Mouse (Mus musculus): Measurements from ENCODE around the gene Fxr2.

The Fxr2 gene

DNA sequence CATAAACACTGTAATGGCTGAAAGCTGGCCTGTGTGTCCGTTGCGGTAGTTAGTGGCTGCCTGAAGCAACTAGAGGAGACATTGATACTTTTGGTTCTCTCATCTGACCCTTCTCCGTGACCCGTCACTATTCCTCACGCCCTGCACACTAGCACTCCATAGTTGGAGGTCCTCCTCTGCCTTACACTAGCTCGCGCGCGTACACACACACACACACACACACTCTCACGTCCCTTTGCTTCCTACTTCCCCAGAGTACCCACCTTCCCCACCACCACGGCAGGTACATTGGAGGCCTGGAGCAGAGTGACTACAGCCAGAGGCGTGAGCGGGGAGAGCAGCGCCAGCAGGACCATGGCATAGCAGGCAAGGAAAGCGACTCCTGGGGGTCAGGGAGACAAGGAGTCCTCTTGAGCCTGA is 24.7 kb downstream of the Fxr2 start:
- DNase-seq (ENCODE audit: low read depth, low spot score) = no peak

DNA sequence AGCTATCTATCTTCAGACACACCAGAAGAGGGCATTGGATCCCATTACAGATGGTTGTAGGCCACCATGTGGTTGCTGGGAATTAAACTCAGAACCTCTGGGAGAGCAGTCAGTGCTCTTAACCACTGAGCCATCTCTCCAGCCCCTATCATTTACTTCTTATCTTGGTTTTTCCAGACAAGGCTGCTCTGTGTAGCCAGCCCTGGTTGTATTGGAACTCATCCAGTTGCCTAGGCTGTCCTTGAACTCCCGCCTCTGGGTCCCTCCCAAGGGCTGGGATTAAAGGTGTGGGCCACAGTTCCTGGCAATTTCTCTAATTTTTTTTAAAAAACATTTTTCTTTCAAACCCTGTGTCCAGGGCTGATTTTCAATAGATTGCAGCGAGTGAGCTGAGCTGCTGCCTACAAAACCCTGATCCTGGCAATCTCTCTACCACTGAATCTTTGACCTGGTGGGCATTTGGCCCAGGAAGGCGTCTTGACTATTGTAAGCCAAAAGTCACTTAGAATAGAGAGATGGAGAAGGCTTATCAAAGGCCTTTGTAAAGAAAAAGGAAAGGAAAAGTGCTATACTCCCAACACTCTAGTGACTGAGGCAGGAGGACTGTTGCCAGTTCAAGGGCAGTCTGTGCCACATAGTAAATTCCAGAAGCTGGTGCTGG is 28.6 kb downstream of the Fxr2 start:
- no peak for DNase-seq (ENCODE audit: low read depth, low spot score)

DNA sequence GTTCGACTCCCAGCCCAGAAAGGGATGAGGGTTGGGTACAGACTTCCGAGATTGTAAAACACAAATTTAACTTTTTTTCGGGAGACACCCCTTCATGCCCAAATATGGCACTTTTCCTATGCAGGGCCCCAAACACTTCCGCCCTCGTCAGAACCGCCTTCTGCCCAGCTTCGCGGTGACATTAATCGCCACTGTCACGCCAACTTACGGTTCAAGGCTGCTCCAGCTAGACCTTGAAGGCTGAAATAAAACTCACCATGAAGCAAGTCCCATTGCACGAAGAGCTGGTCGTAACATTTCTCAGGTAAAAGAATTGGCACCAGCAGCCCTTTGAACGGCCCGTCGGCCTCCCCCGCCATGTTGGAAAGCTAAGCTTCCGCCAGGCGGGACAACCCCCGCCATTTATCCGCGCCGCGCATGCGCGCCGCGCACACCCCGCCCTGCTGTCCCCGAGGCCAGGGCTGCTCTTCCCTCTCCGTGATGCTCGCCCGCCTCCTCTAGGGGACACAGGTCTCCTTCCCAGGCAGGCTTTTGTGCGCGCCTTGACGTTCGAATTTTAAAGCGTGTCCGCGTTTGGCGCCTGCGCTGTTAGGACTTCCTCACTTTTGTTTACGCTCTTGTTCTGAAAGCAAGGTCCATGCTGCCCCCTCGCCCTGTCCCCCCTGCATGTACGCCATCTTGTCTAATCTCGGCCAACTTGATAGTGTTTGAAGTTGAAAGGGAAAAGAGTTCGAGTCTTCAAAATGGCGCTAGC is 29.6 kb downstream of the Fxr2 start, which contains the start of gene Mpdu1:
TSS of gene Mpdu1 (minus strand) at position 430 of the 754 bp plus-strand sequence.
- peak; percentile 97 for DNase-seq (ENCODE audit: low read depth, low spot score)

DNA sequence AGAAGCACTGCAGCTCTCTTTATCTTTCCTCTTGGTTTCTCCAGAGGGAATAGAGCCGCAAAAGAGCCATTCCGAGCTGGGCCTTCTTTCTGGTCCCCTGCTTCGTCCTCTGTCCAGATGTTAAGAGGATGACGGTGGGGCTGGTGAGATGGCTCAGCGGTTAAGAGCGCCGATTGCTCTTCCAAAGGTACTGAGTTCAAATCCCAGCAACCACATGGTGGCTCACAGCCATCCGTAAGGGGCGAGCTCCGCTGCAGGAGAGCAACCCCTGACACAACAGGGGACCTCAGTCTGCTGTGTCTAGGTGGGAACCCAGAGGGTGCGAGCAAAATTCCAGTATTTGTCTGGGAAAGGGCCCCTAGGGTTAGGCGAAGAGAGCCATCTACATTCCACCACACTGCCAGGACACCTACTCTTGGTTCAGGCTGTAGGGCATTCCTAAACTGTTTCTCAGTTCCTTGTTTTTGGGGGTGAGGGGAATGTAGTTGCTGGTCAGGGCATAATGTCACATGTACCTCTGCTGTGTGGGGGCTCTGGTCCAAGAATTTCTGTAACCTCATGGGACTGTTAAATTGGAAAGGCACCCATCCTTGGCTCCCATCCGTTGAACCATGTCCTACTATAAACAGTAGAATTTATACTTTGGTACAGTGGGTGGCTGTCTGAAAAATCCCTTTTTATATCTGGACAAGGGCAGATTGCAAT is 30.3 kb downstream of the Fxr2 start:
- no peak for DNase-seq (ENCODE audit: low read depth, low spot score)

DNA sequence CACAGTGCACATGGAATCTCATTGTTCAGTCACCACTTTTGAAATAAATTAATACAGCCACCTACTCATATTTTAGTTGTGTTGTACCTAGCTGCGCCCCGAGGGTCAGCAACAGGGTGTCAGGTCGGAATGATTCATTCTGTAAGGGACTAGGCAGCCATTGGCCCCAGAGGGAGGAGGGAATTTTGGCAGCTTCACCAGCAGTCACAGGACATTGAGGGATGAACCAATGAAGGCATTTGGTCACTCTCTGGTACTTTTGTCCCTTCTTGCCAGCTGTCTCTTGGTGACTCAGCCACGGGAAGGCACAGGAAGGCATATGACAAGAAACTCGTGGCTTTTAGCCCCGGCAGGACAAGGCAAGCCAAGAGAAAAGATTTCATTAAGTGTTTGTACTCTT is 31.0 kb downstream of the Fxr2 start:
- DNase-seq (ENCODE audit: low read depth, low spot score) = no peak

DNA sequence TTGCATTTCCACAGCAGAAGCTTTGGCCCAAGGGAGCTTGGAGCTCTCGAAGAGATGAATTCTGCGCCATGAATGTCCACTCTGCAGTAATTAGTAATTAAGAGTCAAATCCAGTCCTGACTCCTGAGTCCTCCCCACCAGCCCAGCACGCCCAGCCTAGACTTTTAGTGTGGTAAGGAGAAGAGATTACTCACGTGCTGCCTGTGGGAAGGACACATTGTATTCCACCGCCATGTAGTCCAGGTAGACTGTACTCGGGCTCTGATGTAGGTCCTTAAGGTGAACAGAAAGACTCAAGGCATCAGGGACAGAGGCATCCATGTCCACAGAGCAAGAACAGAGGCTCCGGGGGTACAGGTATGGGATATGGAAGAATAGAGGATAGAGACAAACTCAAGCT is 32.1 kb downstream of the Fxr2 start:
- no peak for DNase-seq (ENCODE audit: low read depth, low spot score)

DNA sequence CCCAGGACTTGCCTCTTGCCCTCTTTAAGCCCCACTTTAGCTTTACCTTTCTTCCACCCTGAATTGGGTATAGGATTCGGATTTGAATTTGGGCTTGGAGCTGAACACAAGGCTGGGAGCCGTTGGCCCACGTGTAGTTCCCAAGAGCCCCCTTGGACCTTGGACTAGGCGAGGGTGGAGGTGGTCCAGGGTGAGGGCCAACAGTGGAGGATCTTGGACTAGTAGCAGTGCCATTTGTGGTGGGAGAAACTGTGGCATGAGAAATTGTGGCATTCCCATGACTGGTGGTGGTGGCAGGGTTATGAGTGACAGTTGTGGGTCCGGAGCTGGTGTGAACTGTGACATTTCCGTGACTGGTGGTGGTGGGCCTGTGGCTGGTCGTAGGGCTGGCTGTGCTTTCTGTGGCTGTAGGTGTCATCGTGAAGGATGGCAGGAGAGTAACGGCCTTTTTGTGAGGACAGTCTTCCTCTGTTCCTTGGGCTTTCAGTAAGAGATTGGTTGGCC is 32.7 kb downstream of the Fxr2 start:
- no peak for DNase-seq (ENCODE audit: low read depth, low spot score)

DNA sequence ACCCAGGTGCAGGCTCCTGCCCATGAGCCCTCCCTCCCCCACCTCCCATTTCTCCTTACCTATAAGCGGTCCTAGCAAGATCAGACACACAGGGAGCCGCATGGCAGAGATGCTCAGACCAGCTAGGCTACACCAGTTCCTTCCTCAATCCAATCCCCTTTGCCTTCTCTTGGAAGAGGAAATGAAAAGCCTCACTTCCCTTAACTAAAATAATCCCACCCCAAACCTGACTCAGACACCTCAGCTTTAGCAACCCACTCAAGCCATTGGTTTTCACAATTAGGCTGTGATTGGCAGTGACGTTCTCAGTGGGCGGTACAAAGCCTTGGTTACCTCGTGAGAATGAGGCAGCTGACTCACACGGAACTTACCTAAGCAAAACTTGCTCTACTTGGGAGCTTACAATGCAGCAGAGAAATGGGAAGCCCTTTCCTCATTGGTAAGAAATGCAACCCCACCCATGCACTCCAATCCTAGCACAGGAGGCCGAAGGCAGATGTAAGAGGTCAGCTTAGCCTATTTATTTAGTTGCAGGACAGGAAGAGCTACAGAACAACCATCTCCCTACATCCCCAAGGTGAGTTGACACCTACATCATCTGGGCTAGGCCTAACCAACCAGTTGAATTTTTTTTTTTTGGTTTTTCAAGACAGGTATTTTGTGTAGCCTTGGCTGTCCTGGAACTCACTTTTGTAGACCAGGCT is 33.3 kb downstream of the Fxr2 start, which contains the start of gene Cd68:
TSS of gene Cd68 (minus strand) at position 193 of the 704 bp plus-strand sequence.
- peak; percentile 90 for DNase-seq (ENCODE audit: low read depth, low spot score)

DNA sequence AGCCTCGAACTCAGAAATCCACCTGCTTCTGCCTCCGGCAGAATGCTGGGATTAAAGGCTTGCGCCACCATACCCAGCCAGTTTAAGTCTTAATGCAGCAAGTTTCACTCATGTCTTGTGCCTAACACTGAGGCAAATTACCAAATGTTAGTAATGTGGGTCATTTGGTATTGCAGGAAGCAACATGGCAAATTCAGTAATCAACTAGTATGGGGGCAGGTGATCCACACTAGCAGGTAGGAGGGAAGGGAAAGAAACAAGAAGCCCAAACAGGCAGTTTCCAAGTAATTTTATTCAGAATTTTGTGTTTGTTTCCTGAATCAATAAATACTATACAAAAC is 33.8 kb downstream of the Fxr2 start:
- DNase-seq (ENCODE audit: low read depth, low spot score) = no peak

DNA sequence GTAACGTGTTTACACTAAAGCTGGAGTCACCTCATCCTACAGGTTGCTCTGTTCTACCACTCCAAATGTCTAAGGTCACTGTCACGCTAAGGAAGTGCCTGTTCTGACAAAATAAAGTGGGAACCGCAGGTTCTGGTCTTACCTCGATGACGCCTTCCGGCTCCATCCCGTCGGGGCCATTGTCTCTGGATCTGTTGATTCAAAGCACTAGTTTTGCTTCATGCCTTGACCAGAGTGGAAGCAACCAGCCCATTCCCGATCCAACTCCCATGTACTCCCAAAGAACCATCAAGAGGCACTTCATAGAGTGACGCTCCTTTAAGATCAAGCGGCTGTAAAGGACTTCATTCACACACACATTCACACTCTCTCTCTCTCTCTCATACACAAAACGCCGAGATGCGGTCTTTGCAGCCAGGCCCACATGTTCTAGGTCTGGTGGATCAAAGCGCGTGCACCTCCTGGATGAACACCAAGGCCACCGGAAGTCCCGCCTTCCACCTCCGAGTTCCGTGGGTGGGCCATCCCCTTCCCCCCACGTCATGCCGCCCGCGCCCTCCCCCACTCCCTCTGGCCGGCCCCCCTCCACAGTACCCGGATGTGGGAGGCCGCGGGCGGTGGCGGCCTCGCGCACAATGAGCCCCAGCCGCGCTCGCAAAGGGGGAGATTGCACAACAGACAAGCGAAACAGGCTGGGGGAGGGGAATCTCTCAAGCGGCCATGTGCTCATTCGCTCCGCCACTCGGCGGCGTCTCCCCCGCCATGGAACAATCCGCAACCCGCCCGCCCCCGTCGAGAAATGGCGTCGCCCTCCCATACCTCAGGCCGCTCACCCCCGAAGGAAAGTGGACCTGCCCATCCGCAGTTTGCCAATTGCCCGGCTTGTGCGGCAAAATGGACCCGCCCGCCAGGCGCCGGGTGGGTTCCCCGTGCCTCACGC is 38.3 kb downstream of the Fxr2 start:
- peak; percentile 86 for DNase-seq (ENCODE audit: low read depth, low spot score)

DNA sequence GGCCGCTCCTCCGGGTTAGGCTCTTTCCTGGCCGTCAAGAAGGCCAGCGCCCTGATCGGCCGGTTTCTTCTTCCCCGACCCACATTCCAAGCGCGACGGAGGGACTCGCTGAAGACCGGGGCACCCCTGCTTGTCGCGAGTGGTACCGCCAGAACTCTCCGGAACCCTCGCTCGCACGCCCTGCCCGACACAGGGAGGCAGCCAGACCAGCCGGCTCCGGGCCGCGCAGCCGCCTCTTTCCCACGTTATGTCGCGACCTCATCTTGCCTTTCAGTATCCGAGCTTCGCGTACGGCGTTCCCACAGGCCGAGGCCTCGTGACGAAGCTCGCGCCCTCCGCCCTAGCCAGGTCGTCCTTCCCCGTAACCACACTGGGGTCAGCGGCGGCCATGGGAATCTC is 38.9 kb downstream of the Fxr2 start:
- DNase-seq (ENCODE audit: low read depth, low spot score) = no peak

DNA sequence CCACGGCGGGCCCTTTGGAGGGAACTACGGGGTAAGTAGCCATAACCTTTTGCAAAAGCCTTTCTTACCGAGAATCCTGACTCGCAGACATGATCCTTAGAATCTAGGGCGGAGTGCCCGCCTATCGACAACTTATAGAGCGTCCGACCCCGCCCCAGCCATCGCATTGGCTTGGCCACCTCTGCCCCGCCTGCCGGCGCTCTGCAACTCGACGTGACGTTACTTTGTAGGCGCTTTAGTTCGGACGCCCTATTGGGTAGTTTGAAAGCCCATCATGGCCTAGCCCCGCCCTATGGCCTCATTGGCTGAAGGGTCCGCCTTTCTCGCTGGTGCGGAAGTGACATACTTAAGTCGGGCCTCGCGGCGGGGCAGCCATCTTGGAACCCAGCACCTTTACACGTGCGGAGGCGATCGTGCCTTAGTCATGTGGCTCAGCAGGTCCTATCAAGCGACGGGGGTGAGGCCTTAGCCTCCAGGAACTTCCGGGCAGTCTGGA is 39.5 kb downstream of the Fxr2 start, which contains the start of gene Eif4a1:
TSS of gene Eif4a1 (minus strand) at position 213 of the 496 bp plus-strand sequence.
- DNase-seq (ENCODE audit: low read depth, low spot score) = peak; percentile 100

DNA sequence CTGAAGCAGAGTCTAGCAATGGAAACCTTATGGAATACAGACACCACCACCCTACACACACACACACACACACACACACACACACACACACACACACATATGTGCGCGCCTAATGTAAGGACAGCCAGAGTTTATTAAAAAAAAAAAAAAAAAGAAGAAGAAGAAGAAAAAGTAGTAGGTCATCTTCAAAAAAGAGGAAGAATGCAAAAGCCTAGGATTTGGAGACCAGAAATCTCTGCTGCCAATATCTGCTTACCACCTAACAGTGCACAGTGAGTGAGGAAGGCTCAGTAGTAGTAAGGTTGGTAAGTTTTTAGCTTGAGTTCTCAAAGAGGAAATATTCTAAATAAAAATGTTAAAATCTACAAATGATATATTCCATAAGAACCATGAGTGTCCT is 46.4 kb downstream of the Fxr2 start:
- no peak for DNase-seq (ENCODE audit: low read depth, low spot score)

DNA sequence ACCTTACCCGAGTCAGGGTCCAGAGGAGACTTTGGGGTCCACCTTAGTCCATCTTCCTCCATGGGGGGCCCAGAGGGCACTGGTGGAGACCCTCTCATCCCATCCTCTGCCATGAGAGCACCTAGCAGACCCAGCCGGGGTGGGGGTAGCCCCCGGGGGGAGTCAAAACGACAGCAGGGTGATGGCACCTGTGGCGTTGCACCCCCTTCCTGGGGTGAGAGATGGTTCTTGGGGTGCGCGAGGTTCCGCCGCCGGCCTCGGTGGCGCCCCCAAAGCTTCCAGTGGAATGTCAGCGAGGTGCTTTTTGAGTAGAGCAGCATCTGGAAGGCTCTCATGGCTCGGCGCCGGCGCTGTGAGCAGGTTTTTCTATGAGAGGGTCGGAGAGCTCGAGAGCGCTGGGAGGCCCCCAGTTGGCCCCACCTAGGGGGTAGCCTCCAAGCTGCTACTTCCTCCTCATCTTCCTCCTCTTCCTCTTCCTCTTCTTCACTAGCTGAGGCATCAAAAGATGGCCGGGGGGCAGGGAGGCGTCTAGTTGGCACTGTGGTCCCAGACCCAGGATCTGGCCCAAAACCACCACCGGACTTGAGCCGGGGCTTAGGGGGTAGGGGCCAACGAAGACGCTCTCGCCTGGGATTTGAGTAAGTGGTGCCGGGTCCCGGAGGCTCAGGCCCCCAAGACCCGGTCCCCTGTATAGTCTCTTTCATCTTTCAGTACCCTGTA is 47.5 kb downstream of the Fxr2 start:
- no peak for DNase-seq (ENCODE audit: low read depth, low spot score)

DNA sequence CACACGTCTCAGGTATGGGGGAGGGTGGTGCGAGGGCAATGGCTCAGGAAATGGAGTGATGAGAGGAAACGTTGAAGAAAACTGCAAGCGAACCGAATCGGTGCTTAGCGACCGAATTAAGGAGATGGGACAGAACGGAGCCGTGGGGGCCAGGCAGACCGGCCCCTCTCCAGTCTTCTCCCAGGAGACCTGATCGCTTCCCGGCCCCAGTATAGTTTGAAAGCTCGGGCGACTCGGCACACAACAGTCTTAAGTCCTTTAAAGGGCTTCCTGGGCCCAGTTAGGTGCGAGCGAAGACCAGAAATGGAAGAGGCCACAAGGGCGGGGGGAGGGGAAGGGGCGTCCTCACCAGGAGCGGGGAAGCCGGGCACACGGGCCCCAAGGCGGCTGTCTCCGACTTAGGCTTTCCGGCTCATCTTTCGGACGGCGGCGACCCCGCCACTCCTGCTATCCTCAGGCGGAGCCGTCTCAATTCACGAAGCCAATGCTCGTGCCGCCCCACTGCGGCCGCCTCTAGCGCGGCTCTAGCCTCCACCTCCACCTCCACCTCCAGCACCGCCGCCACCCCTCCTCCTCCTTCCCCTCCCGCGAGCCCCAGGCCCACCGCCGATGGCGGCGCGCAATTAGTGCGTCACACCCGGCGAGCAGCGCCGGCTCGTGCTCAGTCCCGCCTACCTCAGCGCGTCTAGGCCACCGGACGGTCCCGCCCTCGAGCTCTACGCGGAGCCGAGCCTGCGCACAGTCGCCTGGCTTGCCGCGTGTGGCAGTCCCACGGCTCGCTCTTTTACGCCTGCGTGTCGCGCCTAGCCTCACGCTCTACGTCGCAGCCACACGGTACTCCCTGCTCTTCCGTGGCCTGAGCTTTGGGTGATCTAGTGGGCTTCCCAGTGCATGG is 48.8 kb downstream of the Fxr2 start, which contains the start of gene Senp3:
TSS of gene Senp3 (minus strand) at position 771 of the 895 bp plus-strand sequence.
- peak; percentile 99 for DNase-seq (ENCODE audit: low read depth, low spot score)

DNA sequence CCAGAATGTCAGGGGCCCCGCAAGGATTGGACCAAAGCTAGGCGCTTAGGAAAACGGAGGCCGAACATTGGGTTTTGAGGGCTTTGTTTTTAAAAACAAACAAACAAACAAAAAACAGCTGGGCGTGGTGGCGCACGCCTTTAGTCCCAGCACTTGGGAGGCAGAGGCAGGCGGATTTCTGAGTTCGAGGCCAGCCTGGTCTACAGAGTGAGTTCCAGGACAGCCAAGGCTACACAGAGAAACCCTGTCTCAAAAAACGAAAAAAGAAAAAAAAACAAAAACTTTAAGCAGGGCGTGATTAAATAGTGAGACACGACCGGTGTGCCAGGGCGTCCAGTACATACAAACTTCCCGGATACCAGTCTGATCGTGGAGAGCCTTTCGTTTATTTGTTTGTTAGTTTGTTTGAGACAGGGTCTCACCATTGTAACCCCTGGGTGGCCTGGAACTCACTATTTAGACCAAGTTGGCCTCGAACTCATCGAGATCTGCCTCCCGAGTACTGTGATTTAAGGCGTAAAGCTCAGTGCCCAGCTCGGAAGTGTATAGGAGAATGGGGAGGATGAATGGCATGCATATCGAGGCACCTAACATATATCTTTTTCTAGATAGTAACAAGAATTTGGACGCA is 49.5 kb downstream of the Fxr2 start:
- no peak for DNase-seq (ENCODE audit: low read depth, low spot score)

DNA sequence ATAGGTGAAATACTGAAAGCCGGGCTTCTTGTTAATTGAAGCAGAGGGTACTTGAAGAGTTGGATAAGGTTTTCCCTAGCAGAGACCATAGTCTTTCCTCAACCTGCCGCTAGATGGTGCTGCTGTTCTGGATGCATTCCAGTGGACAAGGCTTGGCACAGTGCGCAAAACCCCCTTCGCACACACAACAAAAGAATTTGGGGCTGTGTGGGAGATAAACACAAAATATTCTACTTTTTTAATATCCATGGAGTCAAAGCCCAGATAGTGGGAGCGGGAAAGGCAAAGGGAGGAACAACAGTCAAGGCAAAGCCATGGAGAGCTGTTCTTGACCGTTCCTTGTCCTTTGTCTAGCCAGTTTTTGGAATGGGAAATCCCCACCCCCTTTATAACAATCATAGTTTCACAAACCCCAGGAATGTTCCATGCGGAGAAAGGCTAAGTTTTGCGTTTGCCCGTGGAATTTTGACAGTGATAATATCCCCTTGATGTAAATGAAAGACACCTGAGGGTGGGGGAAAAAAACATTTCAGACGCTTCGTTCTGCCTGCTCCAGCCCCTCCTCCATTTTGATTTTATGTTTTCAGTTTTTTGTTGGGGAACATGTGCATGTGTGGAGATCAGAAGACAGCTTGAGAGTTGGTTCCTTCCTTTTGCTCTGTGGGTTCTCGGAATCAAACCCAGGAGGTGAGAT is 50.2 kb downstream of the Fxr2 start:
- DNase-seq (ENCODE audit: low read depth, low spot score) = no peak

DNA sequence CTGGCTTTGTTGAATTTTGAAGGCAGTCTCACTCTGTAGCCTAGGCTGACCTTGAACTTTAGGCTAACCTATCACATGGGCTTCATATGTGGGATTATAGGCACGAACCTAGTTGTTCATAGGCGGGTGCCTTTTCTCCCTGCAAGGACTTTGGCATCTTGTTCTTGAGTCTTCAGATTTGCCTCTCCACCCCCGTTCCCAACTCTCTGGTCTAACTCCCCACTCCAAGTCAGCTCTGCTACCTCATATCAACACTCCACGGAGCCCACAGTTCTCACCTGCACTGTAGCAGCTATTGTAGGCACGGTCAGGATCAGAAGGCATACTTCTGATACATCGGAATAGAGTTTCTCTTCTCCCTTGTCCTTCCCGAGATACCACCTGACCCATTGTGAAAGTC is 50.8 kb downstream of the Fxr2 start:
- no peak for DNase-seq (ENCODE audit: low read depth, low spot score)
